Mouse (Mus musculus) brown adipose tissue, adult 24 weeks (tissue): Measurements from ENCODE around the gene 1700067K01Rik. TPM values are rescaled to one million over a fixed set of nuclear protein-coding genes. Genes with fewer than 3 reads are reported as not detected.

Source experiments
- H3K27ac ChIP-seq: fragments of 200-500 bp; replicated peaks from 2 replicates; pipeline ENCODE4 v1.5.1; 2012; ENCODE audit warnings: low read depth, mild to moderate bottlenecking, low read length
- H3K4me1 ChIP-seq: fragments of 200-500 bp; 2 replicates; pipeline ENCODE4 v1.6.1; 2012; ENCODE audit warnings: low read length, mixed read lengths; ENCODE audit not compliant: control insufficient read depth, insufficient read depth, insufficient read length
- H3K4me3 ChIP-seq: fragments of 200-500 bp; 2 replicates; pipeline ENCODE4 v1.5.1; 2012; ENCODE audit warnings: low read depth, mild to moderate bottlenecking, low read length, moderate library complexity; ENCODE audit not compliant: insufficient read depth
- polyA plus RNA-seq: library from polyadenylated mRNA; stranded (reverse); fragments of >200 nt; gene quantifications from 2 replicates; pipeline ENCODE4 v1.2.4, GENCODE M21; 2012; ENCODE audit not compliant: missing spikeins, insufficient read depth, insufficient read length

Gene 1700067K01Rik
- polyA plus RNA-seq, 1 experiment: not detected

DNA sequence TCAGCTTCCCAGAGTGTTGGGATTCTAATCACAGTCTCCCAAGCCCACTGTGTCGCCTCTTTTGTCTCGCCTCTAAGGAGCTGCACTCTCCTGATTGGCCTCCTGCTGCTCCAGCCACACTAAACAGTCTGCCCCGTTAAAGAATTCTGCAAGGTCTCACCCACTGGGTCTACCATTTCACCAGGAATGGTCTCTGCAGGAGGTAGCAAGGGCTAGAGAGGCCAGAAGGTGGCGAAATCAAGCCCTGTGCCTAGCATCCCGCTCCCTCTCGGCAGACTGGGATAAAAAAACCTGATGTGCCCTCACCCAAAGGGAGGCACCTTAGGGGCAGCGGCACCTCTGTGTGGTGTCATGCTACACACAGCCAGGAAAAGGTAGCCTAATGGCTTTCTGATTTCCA is 42.8 kb downstream of the 1700067K01Rik start:
- H3K4me1 ChIP-seq: no peaks in the 10 kb centered on the region
- H3K27ac ChIP-seq: no peak overlapping the region
- H3K4me3 ChIP-seq: no peak overlapping the region

DNA sequence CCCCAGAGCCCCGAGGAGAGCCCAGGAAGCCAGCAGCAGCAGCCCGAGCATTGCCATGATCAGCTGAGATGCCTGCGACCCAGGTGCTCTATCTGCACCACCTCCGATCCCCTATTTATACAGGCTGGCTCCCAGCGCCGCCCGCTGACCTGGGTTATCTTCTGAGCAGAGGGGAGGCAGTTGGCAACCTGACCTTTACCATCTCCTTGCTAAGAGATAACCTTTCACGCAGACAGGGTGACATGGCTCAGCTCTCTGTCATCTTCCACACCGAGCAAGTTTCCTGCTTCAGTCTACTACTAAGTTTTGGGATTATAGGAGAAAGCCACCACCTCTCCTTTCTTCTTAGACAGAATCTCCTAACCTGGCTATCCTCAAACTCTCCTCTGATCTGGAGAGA is 43.6 kb downstream of the 1700067K01Rik start, which contains the start of gene Rln3:
Gene Rln3 (minus strand): TSS at position 101 of the 400 bp plus-strand sequence.
- Histone ChIP-seq H3K4me3 (no peak within 1 kb of the TSS), H3K27ac (no peak within 1 kb of the TSS), H3K4me1 (no peaks in the 10 kb centered on the region)

GRCm38 (mm10) chr8:84046505-84046904 is 45.2 kb downstream of the 1700067K01Rik start:
- no peaks in the 10 kb centered on the region for H3K4me1 ChIP-seq
- no peak overlapping the region for H3K4me3 ChIP-seq
- no peak overlapping the region for H3K27ac ChIP-seq

GRCm38 (mm10) chr8:84048171-84048570 is 46.9 kb downstream of the 1700067K01Rik start:
- H3K4me1 ChIP-seq: no peaks in the 10 kb centered on the region
- no peak overlapping the region for H3K4me3 ChIP-seq
- H3K27ac ChIP-seq: no peak overlapping the region

- H3K4me3 ChIP-seq: no peak overlapping the region
- no peaks in the 10 kb centered on the region for H3K4me1 ChIP-seq
- no peak overlapping the region for H3K27ac ChIP-seq
Observed at GRCm38 (mm10) chr8:84052746-84053145, 51.4 kb downstream of the 1700067K01Rik start.

DNA sequence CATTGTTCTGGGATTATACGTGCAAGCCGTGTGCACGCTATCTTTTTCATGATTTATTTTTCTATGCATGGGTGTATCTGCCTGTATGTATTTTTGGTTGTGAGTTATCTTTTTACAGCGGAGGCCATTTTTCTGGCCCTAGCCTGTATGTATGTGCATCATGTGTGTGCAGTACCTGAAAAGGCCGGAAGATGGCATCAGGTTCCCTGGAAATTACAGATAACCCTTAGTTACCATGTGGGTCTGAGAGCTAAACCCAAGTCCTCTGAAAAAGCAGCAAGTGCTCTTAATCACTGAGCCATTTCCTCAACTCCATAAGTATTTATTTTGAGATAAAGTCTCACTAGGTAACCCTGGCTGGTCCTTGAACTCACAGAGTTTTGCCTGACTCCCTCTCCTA is 51.9 kb downstream of the 1700067K01Rik start:
- Histone ChIP-seq H3K27ac (no peak overlapping the region), H3K4me1 (no peaks in the 10 kb centered on the region), H3K4me3 (no peak overlapping the region)

Other genes with a start within 250 kb of the 1700067K01Rik start
- gene Adgrl1, start 101.4 kb upstream of the 1700067K01Rik start, polyA plus RNA-seq: 1.5 and 1.6 TPM in 2 replicates
- 0.79 and 0.99 TPM in 2 replicates for gene Gm10644, start 46.3 kb upstream of the 1700067K01Rik start, polyA plus RNA-seq
- gene Asf1b, start 46.0 kb upstream of the 1700067K01Rik start, polyA plus RNA-seq: 3.3 and 3.8 TPM in 2 replicates
- 270 and 332 TPM in 2 replicates for gene Prkaca, start 28.5 kb upstream of the 1700067K01Rik start, polyA plus RNA-seq
- 12.0 and 12.4 TPM in 2 replicates for gene Samd1, start 3.8 kb upstream of the 1700067K01Rik start, polyA plus RNA-seq
- not detected in 2 replicates for gene 2210011C24Rik, start 10.7 kb downstream of the 1700067K01Rik start, polyA plus RNA-seq
- not detected in 2 replicates for gene Palm3, start 20.0 kb downstream of the 1700067K01Rik start, polyA plus RNA-seq
- not detected in 2 replicates for gene Il27ra, start 41.1 kb downstream of the 1700067K01Rik start, polyA plus RNA-seq
- gene Rln3, start 43.5 kb downstream of the 1700067K01Rik start, polyA plus RNA-seq: not detected in 2 replicates
- 1.7 and 2.2 TPM in 2 replicates for gene Gm10643, start 63.6 kb downstream of the 1700067K01Rik start, polyA plus RNA-seq
- 2.7 and 3.1 TPM in 2 replicates for gene Rfx1, start 65.3 kb downstream of the 1700067K01Rik start, polyA plus RNA-seq
- gene Dcaf15, start 103.3 kb downstream of the 1700067K01Rik start, polyA plus RNA-seq: 3.9 TPM in 2 replicates
- not detected in 2 replicates for gene Podnl1, start 124.5 kb downstream of the 1700067K01Rik start, polyA plus RNA-seq
- 6.8 and 7.1 TPM in 2 replicates for gene Cc2d1a, start 146.4 kb downstream of the 1700067K01Rik start, polyA plus RNA-seq
- gene 4930432K21Rik, start 146.5 kb downstream of the 1700067K01Rik start, polyA plus RNA-seq: 0.79 TPM in 1 of 2 replicates, not detected in the other
- not detected in 2 replicates for gene Nanos3, start 183.7 kb downstream of the 1700067K01Rik start, polyA plus RNA-seq
- 2.7 and 2.8 TPM in 2 replicates for gene Zswim4, start 235.6 kb downstream of the 1700067K01Rik start, polyA plus RNA-seq
- gene D8Ertd738e, start 248.2 kb downstream of the 1700067K01Rik start, polyA plus RNA-seq: 245 and 259 TPM in 2 replicates